Mouse (Mus musculus) adrenal gland, postnatal 14 days (tissue): ENCODE results near the gene Szrd1. TPM values are rescaled to one million over a fixed set of nuclear protein-coding genes. Genes with fewer than 3 reads are reported as not detected.

ENCODE experiments used
- DNase-seq: peaks from one replicate; pipeline ENCODE4 v3.0.0; 2021; ENCODE audit warnings: mixed read lengths
- total RNA-seq: library from RNA; stranded (reverse); gene quantifications from 2 replicates; pipeline ENCODE4 v1.2.3, GENCODE M21; 2021

Gene Szrd1
- total RNA-seq, 1 experiment from 2014 or later = 107 TPM

GRCm38 (mm10) chr4:141114521-141114981, 25.0 kb downstream of the Szrd1 start:
- peak; percentile 62 for DNase-seq

- no peak for DNase-seq
Measured at GRCm38 (mm10) chr4:141113831-141114230, 25.7 kb downstream of the Szrd1 start.

GRCm38 (mm10) chr4:141108196-141108732, 31.3 kb downstream of the Szrd1 start:
- no peak for DNase-seq

- DNase-seq = no peak
Measured at GRCm38 (mm10) chr4:141106526-141107183, 32.9 kb downstream of the Szrd1 start.

- peak; percentile 69 for DNase-seq
Measured at GRCm38 (mm10) chr4:141101855-141102254, 37.7 kb downstream of the Szrd1 start.

- DNase-seq = no peak
Measured at GRCm38 (mm10) chr4:141101291-141101690, 38.3 kb downstream of the Szrd1 start.

GRCm38 (mm10) chr4:141099956-141100355, 39.6 kb downstream of the Szrd1 start:
- DNase-seq = no peak

- no peak for DNase-seq
Measured at GRCm38 (mm10) chr4:141098935-141099334, 40.6 kb downstream of the Szrd1 start.

GRCm38 (mm10) chr4:141096710-141097109, 42.9 kb downstream of the Szrd1 start:
- DNase-seq = no peak

- DNase-seq = peak; percentile 79
Measured at GRCm38 (mm10) chr4:141095016-141095415, 44.6 kb downstream of the Szrd1 start.

GRCm38 (mm10) chr4:141088714-141089113, 50.9 kb downstream of the Szrd1 start:
- no peak for DNase-seq

GRCm38 (mm10) chr4:141088033-141088432, 51.5 kb downstream of the Szrd1 start, which contains the start of gene Spata21:
TSS of gene Spata21 (plus strand) at chr4:141088333.
- DNase-seq = no peak

- DNase-seq = no peak
Measured at GRCm38 (mm10) chr4:141086862-141087261, 52.7 kb downstream of the Szrd1 start.

GRCm38 (mm10) chr4:141078510-141079137, 61.0 kb downstream of the Szrd1 start:
- DNase-seq = no peak

GRCm38 (mm10) chr4:141077681-141078509, 61.7 kb downstream of the Szrd1 start, which contains the start of gene Necap2:
TSS of gene Necap2 (minus strand) at chr4:141078357.
- DNase-seq = peak; percentile 97

- DNase-seq = no peak
Measured at GRCm38 (mm10) chr4:141076761-141077506, 62.6 kb downstream of the Szrd1 start.

GRCm38 (mm10) chr4:141074109-141074508, 65.5 kb downstream of the Szrd1 start:
- DNase-seq = no peak

- DNase-seq = peak; percentile 81
Measured at GRCm38 (mm10) chr4:141073661-141074060, 65.9 kb downstream of the Szrd1 start.

- DNase-seq = no peak
Measured at GRCm38 (mm10) chr4:141072502-141072901, 67.1 kb downstream of the Szrd1 start.

- peak; percentile 64 for DNase-seq
Measured at GRCm38 (mm10) chr4:141069731-141070130, 69.8 kb downstream of the Szrd1 start.

- no peak for DNase-seq
Measured at GRCm38 (mm10) chr4:141068655-141069054, 70.9 kb downstream of the Szrd1 start.
